Mouse (Mus musculus) kidney, embryonic 16.5 days (tissue): ENCODE data around the gene Tango2. TPM values are rescaled to one million over a fixed set of nuclear protein-coding genes. Genes with fewer than 3 reads are reported as not detected.

Experiments used
- ATAC-seq: fragments of 200-750 bp; cut with Nextera tagmentation; 2 replicates; pipeline ENCODE4 v1.8.0; 2017; ENCODE audit warnings: moderate TSS enrichment; ENCODE audit not compliant: low FRiP score, low TSS enrichment
- H3K27ac ChIP-seq: fragments of 300-500 bp; sonication (generic); 2 replicates; pipeline ENCODE4 v1.5.1; 2014; ENCODE audit warnings: low read length
- H3K27me3 ChIP-seq: fragments of 300-500 bp; sonication (generic); 2 replicates; pipeline ENCODE4 v1.6.1; 2014; ENCODE audit warnings: low read length, control low read depth, mixed read lengths; ENCODE audit not compliant: insufficient read depth
- H3K36me3 ChIP-seq: fragments of 300-500 bp; sonication (generic); 2 replicates; pipeline ENCODE4 v1.6.1; 2014; ENCODE audit warnings: low read length, control low read depth, mixed read lengths; ENCODE audit not compliant: insufficient read depth
- H3K4me1 ChIP-seq: fragments of 300-500 bp; sonication (generic); 2 replicates; pipeline ENCODE4 v1.6.1; 2014; ENCODE audit warnings: low read length, control low read depth, mixed read lengths; ENCODE audit not compliant: insufficient read depth
- H3K4me2 ChIP-seq: fragments of 300-500 bp; sonication (generic); replicated peaks from 2 replicates; pipeline ENCODE4 v1.6.1; 2014; ENCODE audit warnings: low read depth, low read length
- H3K4me3 ChIP-seq: fragments of 300-500 bp; sonication (generic); 2 replicates; pipeline ENCODE4 v1.5.1; 2014; ENCODE audit warnings: mild to moderate bottlenecking, low read length
- H3K9ac ChIP-seq: fragments of 300-500 bp; sonication (generic); replicated peaks from 2 replicates; pipeline ENCODE4 v1.6.1; 2014; ENCODE audit warnings: low read length
- H3K9me3 ChIP-seq: fragments of 300-500 bp; sonication (generic); 2 replicates; pipeline ENCODE4 v1.6.1; 2016; ENCODE audit warnings: low read length, control low read depth
- WGBS: fragments of 180-500 bp; shearing (Covaris S2); extraction: QIAGEN DNeasy Blood & Tissue Kit; methylation state at CpG from one replicate; pipeline ENCODE4 v1.1.7; 2014; 5-methylcytosine and 5-hydroxymethylcytosine counted together
- polyA plus RNA-seq: library from polyadenylated mRNA; unstranded; fragments of >200 nt; fragmentation: Nextera tagmentation; extraction: Ambion mirVana; gene quantifications from 2 replicates; pipeline ENCODE4 v1.2.1, GENCODE M21; 2015

The Tango2 gene
- polyA plus RNA-seq, 1 experiment from 2014 or later: 31.0 TPM

DNA sequence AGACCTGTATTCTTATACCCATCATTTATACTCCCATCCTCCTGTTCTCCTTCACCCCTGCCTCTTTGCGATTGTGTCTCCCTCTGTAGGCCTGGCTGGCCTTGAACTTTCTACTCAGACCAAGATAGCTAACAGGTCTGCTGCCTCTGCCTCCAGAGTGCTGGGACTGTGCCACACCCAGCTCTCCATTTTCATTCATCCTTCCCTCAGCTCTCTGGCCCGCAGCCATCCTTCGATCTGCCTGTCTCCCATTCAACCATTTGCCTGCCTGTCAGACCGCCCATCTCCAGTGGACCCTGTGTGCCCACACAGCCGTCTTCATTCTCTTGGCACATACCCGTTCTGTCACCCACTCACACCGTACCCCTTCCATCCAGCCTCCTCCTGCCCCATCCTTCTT, 36.3 kb upstream of the Tango2 start:
- peaks cover 52% of the 10 kb centered on the region for H3K4me1 ChIP-seq
- H3K4me3 ChIP-seq: no peak overlapping the region
- H3K4me2 ChIP-seq: no peak overlapping the region
- no peaks in the 10 kb centered on the region for H3K36me3 ChIP-seq
- H3K27ac ChIP-seq: peak overlapping the region; percentile 10; the same call in 1 of the 2 replicates
- H3K9me3 ChIP-seq: no peaks in the 10 kb centered on the region
- no peak overlapping the region for H3K9ac ChIP-seq
- no peak for ATAC-seq
- 70% methylated on average over 7 of the region's 7 CpGs for WGBS
- no peaks in the 10 kb centered on the region for H3K27me3 ChIP-seq

DNA sequence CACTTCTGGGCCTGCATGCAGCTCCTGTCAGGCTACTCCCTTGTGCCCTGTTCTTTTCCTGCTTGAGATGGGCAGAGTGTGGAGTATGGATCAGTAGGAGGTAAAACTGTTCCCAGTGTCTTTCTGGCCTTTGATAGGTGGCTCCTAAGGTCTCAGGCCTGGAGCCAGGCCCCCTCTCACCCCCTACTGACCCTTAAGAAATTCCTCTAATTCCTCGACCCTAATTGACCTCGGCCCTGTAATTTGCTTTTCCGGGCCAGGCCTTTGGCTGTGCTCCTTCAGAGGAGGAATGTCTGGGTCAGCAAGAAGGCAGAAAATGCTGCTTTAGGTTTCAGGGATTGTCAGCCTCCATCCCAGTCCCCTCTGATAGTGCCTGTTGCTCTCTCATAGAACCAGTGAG, 35.9 kb upstream of the Tango2 start:
- Histone ChIP-seq H3K4me3 (no peak overlapping the region), H3K9me3 (no peaks in the 10 kb centered on the region), H3K27me3 (no peaks in the 10 kb centered on the region), H3K4me1 (peaks cover 47% of the 10 kb centered on the region), H3K36me3 (no peaks in the 10 kb centered on the region), H3K9ac (no peak overlapping the region), H3K27ac (peak overlapping the region; percentile 45; the same call in 1 of the 2 replicates), H3K4me2 (no peak overlapping the region)
- WGBS: 15% methylated on average over 3 of the region's 3 CpGs
- no peak for ATAC-seq

DNA sequence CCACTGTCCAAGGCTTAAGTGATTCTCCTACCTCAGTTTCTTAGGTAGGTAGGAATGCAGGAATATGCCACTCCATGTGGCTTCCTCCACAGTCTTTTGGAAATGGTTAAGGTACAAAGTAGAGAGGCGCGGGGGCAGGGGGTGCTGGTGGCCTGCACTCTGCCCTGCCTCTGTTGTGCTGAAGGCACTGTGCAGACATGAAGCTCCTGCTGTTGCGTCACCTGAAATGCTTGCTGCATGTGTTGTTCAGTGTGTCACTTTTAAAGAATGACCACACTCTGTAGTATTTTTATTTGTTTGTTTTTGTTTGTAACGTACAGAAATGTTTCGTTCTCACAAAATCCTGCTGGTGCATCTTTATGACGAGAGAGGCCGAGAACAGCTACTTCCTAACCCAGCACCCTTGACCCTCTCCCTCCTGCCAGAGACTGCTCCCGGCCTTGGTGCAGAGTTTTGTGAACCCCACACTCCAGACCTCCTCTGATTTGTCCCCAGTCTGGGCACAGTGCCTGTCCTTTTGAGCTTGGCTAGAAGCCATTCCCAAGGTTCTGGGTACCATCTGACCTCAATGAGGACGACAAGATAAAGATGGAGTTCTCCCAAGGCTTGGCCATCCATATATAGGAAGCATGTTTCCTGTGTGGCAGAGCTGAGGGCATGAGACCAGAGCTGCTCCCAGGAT, 35.3 kb upstream of the Tango2 start:
- no peak overlapping the region for H3K9ac ChIP-seq
- H3K4me3 ChIP-seq: no peak overlapping the region
- no peaks in the 10 kb centered on the region for H3K9me3 ChIP-seq
- no peaks in the 10 kb centered on the region for H3K27me3 ChIP-seq
- whole genome bisulfite sequencing: 68% methylated on average over 9 of the region's 9 CpGs
- H3K36me3 ChIP-seq: no peaks in the 10 kb centered on the region
- H3K27ac ChIP-seq: peak overlapping the region; percentile 45; the same call in 1 of the 2 replicates
- no peak overlapping the region for H3K4me2 ChIP-seq
- peaks cover 42% of the 10 kb centered on the region for H3K4me1 ChIP-seq
- no peak for ATAC-seq

DNA sequence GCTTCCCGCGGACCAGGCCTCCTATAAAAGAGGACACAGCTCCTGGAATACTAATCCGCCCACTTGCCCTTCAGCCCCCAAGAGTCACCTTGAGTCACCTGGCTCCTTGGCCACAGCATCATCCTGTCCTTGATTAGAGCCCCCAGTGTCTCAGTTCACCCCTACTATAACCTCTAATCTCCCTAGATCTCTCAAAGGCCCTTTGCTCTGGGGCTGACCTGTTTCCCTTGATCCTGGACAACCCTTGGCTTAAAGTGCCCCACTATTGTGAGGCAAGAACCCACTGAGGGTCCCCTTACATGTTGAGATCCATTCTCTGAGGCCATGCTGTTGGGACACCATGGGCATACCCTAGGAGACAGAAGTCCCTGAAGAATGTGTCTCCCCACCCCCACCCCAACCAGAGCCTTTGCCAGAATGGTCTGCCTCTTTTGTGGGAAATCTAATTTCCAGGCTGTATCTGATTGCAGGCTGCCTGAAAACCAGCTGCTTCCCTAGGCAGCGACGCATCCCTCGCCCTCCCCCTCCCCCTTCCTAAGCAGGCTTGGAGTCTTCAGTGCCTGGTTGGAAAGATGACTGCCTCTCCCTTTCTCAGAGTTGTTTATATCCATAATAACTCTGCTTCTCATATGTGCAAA, 33.8 kb upstream of the Tango2 start:
- no peaks in the 10 kb centered on the region for H3K9me3 ChIP-seq
- no peak overlapping the region for H3K4me2 ChIP-seq
- WGBS: 44% methylated on average over 6 of the region's 6 CpGs
- peaks cover 33% of the 10 kb centered on the region for H3K4me1 ChIP-seq
- no peak overlapping the region for H3K27ac ChIP-seq
- no peaks in the 10 kb centered on the region for H3K36me3 ChIP-seq
- ATAC-seq: no peak
- H3K27me3 ChIP-seq: no peaks in the 10 kb centered on the region
- no peak overlapping the region for H3K4me3 ChIP-seq
- no peak overlapping the region for H3K9ac ChIP-seq

DNA sequence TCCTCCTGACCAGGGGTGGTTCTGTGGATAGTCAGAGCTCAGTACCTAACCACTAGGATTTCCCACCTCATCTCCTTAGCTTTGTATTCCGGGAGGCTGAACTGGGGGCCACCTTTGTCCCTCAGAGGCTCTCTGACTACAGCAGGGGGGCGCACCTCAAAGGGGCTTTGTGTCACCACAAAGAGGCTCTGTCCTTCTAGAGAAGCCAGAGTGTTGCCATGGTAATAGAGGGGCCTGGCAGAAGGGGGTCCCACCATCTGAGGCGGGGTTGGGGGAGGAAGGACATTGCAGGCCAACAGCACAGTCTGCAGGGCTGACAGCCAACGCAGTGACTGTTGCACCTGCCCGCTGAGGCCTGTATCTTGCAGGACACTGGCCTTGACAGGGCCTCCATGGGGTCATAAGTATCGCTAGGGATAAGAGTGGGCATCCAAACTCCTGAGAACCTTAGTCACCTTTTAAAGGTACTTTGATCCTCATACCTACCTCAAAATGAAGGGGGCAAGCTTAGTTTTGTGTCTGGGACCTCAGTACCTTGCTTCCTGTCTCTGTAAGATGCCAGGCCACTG, 32.7 kb upstream of the Tango2 start:
- ATAC-seq: no peak
- Histone ChIP-seq H3K4me2 (no peak overlapping the region), H3K4me1 (peaks cover 33% of the 10 kb centered on the region), H3K27ac (no peak overlapping the region), H3K9me3 (no peaks in the 10 kb centered on the region), H3K4me3 (no peak overlapping the region), H3K9ac (no peak overlapping the region), H3K36me3 (no peaks in the 10 kb centered on the region), H3K27me3 (no peaks in the 10 kb centered on the region)
- WGBS: 63% methylated on average over 6 of the region's 6 CpGs

DNA sequence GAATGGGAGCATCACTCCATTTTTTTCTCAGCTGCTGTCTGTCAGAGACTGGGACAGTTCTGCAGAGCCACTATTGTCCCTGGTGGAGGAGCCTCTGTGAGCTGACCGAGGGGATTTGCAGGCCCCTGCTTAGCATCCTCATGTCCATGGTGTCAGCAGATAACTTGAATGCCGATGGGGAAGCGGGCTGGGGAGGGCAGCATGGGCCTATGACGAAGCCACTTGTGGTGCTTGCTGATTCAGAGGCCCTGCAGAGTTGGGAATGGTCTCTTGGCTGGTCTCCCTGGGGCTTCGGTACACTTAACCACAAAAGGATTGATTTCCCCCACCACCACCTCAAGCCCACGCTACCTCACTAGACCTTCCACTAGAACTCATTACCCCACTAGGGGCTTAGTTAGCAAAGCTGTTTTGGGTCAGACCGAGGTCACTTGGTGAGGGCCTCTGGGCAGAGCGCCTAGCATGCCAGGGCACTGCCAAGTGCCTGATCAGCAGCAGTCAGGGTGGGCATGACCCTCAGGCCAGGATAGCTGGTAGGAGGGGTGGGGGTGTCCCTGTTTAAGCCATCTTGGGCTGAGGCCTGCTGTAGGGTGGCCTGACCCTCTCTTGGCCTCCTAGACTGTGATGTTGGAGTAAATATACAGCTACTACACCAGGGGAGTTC, 31.6 kb upstream of the Tango2 start:
- no peaks in the 10 kb centered on the region for H3K9me3 ChIP-seq
- H3K27me3 ChIP-seq: no peaks in the 10 kb centered on the region
- no peak overlapping the region for H3K27ac ChIP-seq
- no peak overlapping the region for H3K4me2 ChIP-seq
- no peak for ATAC-seq
- H3K4me3 ChIP-seq: no peak overlapping the region
- WGBS: 88% methylated on average over 8 of the region's 8 CpGs
- no peak overlapping the region for H3K9ac ChIP-seq
- H3K4me1 ChIP-seq: peaks cover 28% of the 10 kb centered on the region
- H3K36me3 ChIP-seq: no peaks in the 10 kb centered on the region

DNA sequence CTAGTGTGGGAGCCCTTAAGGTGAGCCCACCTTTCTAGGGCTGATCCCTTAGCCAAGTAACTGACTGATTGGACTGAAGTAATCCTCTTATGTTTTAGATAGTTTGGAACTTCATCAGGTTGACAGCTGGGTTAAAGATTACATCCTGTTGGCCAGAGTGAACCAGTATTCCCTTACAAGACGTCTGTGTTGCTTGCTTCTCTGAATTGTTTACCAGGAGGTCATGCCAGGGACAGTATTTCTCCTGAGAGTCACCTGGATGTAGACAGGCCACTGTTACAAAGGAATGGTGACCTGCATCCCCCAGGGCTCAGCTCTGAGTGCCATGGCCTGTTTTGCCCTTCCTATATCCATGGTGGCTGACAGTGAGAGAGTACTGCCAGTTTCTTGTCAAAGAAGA, 30.6 kb upstream of the Tango2 start:
- Histone ChIP-seq H3K4me2 (no peak overlapping the region), H3K9ac (no peak overlapping the region), H3K27ac (no peak overlapping the region), H3K4me3 (no peak overlapping the region), H3K4me1 (peaks cover 18% of the 10 kb centered on the region), H3K9me3 (no peaks in the 10 kb centered on the region), H3K27me3 (no peaks in the 10 kb centered on the region), H3K36me3 (no peaks in the 10 kb centered on the region)
- no peak for ATAC-seq
- WGBS: 8% methylated on average over 1 of the region's 1 CpGs

DNA sequence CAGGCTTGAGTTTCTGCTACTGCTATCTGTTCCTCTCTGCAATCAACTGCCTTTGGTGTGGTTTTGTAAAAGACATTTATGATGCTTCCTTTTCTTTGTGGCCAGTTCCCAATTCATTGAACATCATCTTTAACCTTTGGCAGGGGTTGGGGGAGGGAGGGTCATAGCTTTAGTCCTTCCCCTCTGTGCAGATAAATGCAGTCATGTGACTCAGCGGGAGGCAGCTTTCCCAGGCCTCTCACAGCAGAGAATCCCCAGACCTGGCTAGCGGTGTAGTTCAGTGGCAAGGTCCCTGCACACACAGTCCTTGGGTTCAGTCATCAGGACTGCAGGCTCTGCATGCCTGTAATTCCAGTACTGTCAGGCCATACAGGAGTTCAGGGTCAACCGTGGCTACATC, 29.3 kb upstream of the Tango2 start:
- Histone ChIP-seq H3K4me1 (peaks cover 12% of the 10 kb centered on the region), H3K4me2 (no peak overlapping the region), H3K27ac (no peak overlapping the region), H3K36me3 (no peaks in the 10 kb centered on the region), H3K4me3 (no peak overlapping the region), H3K27me3 (no peaks in the 10 kb centered on the region), H3K9me3 (no peaks in the 10 kb centered on the region), H3K9ac (no peak overlapping the region)
- no peak; the same call in 1 of the 2 replicates for ATAC-seq
- WGBS: 40% methylated on average over 3 of the region's 3 CpGs

DNA sequence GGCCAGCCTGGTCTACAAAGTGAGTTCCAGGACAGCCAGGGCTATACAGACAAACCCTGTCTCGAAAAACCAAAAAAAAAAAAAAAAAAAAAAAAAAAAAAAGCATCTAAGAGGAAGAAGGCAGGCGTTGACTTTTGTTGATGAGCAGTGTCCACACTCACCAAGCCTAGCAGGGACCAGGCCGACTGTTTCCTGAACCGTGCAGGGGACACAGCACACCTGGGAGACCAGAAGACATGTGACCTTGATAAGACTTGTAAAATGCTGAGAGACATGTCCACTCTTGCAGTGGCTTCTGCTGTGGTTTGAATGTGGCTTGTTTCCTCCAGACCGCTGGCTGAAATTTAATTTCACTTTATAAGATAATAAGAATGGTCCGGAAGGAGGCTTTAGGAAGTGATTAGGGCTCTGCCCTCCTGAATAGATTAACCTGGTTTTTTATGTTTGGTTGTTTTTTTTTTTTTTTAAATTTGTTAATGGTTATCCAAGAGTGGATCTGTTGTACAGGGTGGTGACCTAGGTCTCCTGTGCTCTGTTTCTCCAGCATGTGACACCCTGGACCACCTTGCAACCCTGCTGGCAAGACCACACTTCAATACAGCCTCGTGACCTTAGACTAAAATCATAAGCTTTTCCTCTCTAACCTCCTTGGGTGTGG, 28.5 kb upstream of the Tango2 start:
- Histone ChIP-seq H3K4me2 (no peak overlapping the region), H3K27ac (no peak overlapping the region), H3K9me3 (no peaks in the 10 kb centered on the region), H3K4me3 (no peak overlapping the region), H3K36me3 (no peaks in the 10 kb centered on the region), H3K4me1 (peaks cover 4% of the 10 kb centered on the region; the same call in 1 of the 2 replicates), H3K9ac (no peak overlapping the region), H3K27me3 (no peaks in the 10 kb centered on the region)
- ATAC-seq: no peak
- WGBS: 74% methylated on average over 7 of the region's 7 CpGs
